In genomic region chr2:45117087-45117561, GRCm38 (mm10) we compare ENCODE assay signal across 8 mouse cellular contexts. TPM values are rescaled to one million over a fixed set of nuclear protein-coding genes. Genes with fewer than 3 reads are reported as not detected.
DNase-seq lines count a peak whose midpoint lies in the region; ATAC-seq and TF ChIP-seq lines count a peak whose summit lies in the region.

Zeb2 (minus strand) TSS chr2:45117395.

- TF ChIP-seq CTCF in intestine, postnatal 0 days (IDR thresholded peaks at IDR 0.05; ENCODE audit: low read depth): no peak

- no peaks in the 10 kb centered on the region for H3K9me3 ChIP-seq in embryonic facial prominence, embryonic 11.5 days (replicated peaks; ENCODE audit: control insufficient read depth, low read length)
- H3K9me3 ChIP-seq in intestine, postnatal 0 days (ENCODE audit: control insufficient read depth): no peaks in the 10 kb centered on the region
- H3K9me3 ChIP-seq in limb, embryonic 13.5 days: no peaks in the 10 kb centered on the region
- no peaks in the 10 kb centered on the region for H3K9me3 ChIP-seq in midbrain, embryonic 13.5 days

- DNase-seq in cerebellum, postnatal 10 days: peak; percentile 80 to 88
- no peak for DNase-seq in cerebellum, adult 11-12 months
- peak; percentile 71 for DNase-seq in embryonic facial prominence, embryonic 11.5 days (ENCODE audit: low spot score)
- peak; percentile 99 for DNase-seq in heart, adult 11 months
- peak; percentile 46 to 47 for DNase-seq in spleen, postnatal 36 days (ENCODE audit: low spot score in 2 of 2)

- no peaks in the 10 kb centered on the region for H3K4me1 ChIP-seq in embryonic facial prominence, embryonic 11.5 days (ENCODE audit: control insufficient read depth, insufficient read depth, low read length)
- no peaks in the 10 kb centered on the region for H3K4me1 ChIP-seq in intestine, postnatal 0 days (replicated peaks; ENCODE audit: control insufficient read depth, insufficient read depth, low read length)
- H3K4me1 ChIP-seq in limb, embryonic 13.5 days: peaks cover 7% of the 10 kb centered on the region
- H3K4me1 ChIP-seq in midbrain, embryonic 13.5 days (replicated peaks): peaks cover 36% of the 10 kb centered on the region

- H3K4me2 ChIP-seq in embryonic facial prominence, embryonic 11.5 days (ENCODE audit: low read depth, low read length): peak within 1 kb of the TSS; percentile 93
- peak within 1 kb of the TSS; percentile 72 for H3K4me2 ChIP-seq in intestine, postnatal 0 days (replicated peaks; ENCODE audit: low read depth)
- peak within 1 kb of the TSS; percentile 85 for H3K4me2 ChIP-seq in limb, embryonic 13.5 days (replicated peaks)
- H3K4me2 ChIP-seq in midbrain, embryonic 13.5 days (replicated peaks): peak within 1 kb of the TSS; percentile 77

- WGBS in embryonic facial prominence, embryonic 11.5 days: 0% methylated on average over 20 of the region's 39 CpGs
- WGBS in intestine, postnatal 0 days: 1% methylated on average over 38 of the region's 39 CpGs
- WGBS in limb, embryonic 13.5 days: under 1% methylated on average over 30 of the region's 39 CpGs
- 0% methylated on average over 35 of the region's 39 CpGs for WGBS in midbrain, embryonic 13.5 days

- ATAC-seq in embryonic facial prominence, embryonic 11.5 days (replicated peaks; ENCODE audit: insufficient number of reproducible peaks, low FRiP score, low TSS enrichment, low read depth): peak; percentile 46
- peak; percentile 22; the same call in 1 of the 2 replicates for ATAC-seq in intestine, postnatal 0 days
- peak; percentile 54; the same call in 1 of the 2 replicates for ATAC-seq in limb, embryonic 13.5 days (ENCODE audit: low FRiP score, low read depth)
- ATAC-seq in midbrain, embryonic 13.5 days: peak; percentile 75

- H3K9ac ChIP-seq in embryonic facial prominence, embryonic 11.5 days (replicated peaks; ENCODE audit: low read length): peak within 1 kb of the TSS; percentile 70
- peak within 1 kb of the TSS; percentile 53 for H3K9ac ChIP-seq in intestine, postnatal 0 days (ENCODE audit: low read depth, low read length)
- peak within 1 kb of the TSS; percentile 65 for H3K9ac ChIP-seq in limb, embryonic 13.5 days
- H3K9ac ChIP-seq in midbrain, embryonic 13.5 days (replicated peaks): peak within 1 kb of the TSS; percentile 72

- H3K4me3 ChIP-seq in embryonic facial prominence, embryonic 11.5 days (ENCODE audit: low read depth, low read length): peak within 1 kb of the TSS; percentile 54
- peak within 1 kb of the TSS; percentile 58 for H3K4me3 ChIP-seq in intestine, postnatal 0 days (ENCODE audit: low read depth, low read length)
- peak within 1 kb of the TSS; percentile 54 for H3K4me3 ChIP-seq in limb, embryonic 13.5 days
- H3K4me3 ChIP-seq in midbrain, embryonic 13.5 days (replicated peaks): peak within 1 kb of the TSS; percentile 57

- H3K36me3 ChIP-seq in embryonic facial prominence, embryonic 11.5 days (replicated peaks; ENCODE audit: control insufficient read depth, insufficient read depth, low read depth, low read length): no peaks in the 10 kb centered on the region
- H3K36me3 ChIP-seq in intestine, postnatal 0 days (ENCODE audit: control insufficient read depth, insufficient read depth): no peaks in the 10 kb centered on the region
- H3K36me3 ChIP-seq in limb, embryonic 13.5 days: no peaks in the 10 kb centered on the region
- H3K36me3 ChIP-seq in midbrain, embryonic 13.5 days: no peaks in the 10 kb centered on the region

- H3K27me3 ChIP-seq in embryonic facial prominence, embryonic 11.5 days (ENCODE audit: control insufficient read depth, insufficient read depth, low read length): no peaks in the 10 kb centered on the region
- H3K27me3 ChIP-seq in intestine, postnatal 0 days (replicated peaks; ENCODE audit: control insufficient read depth, insufficient read depth, low read length): peaks cover 45% of the 10 kb centered on the region
- peaks cover 39% of the 10 kb centered on the region for H3K27me3 ChIP-seq in limb, embryonic 13.5 days
- no peaks in the 10 kb centered on the region for H3K27me3 ChIP-seq in midbrain, embryonic 13.5 days

- peak within 1 kb of the TSS; percentile 75 for H3K27ac ChIP-seq in embryonic facial prominence, embryonic 11.5 days (replicated peaks; ENCODE audit: low read depth, low read length)
- H3K27ac ChIP-seq in intestine, postnatal 0 days (ENCODE audit: low read depth, low read length): peak within 1 kb of the TSS; percentile 70
- 0 out of 2 replicates have a peak within 1 kb of the TSS, but pooled peaks have one; percentile 28 for H3K27ac ChIP-seq in limb, embryonic 13.5 days
- H3K27ac ChIP-seq in midbrain, embryonic 13.5 days: peak within 1 kb of the TSS; percentile 85

RNA-seq across cellular contexts. Expression of gene Zeb2, which starts in this region (rescaled TPM):
- polyA plus RNA-seq in embryonic facial prominence, embryonic 11.5 days (2014; fragmentation: Nextera tagmentation; extraction: Ambion mirVana): 36.7 and 38.5 TPM in 2 replicates
- polyA plus RNA-seq in intestine, postnatal 0 days (2015; fragmentation: Nextera tagmentation; extraction: Ambion mirVana): 13.1 and 14.2 TPM in 2 replicates
- 29.9 and 31.8 TPM in 2 replicates for polyA plus RNA-seq in limb, embryonic 13.5 days (2015; fragmentation: Nextera tagmentation; extraction: Ambion mirVana)
- 38.9 and 50.2 TPM in 2 replicates for polyA plus RNA-seq in midbrain, embryonic 13.5 days (2015; fragmentation: Nextera tagmentation; extraction: Ambion mirVana)

Comparison
In these comparisons a context has a peak if more than half of its experiments do, and no peak if none do; other contexts are left out.
1. ATAC-seq: peak in every context shown above with its lines; median percentile 75 in midbrain, embryonic 13.5 days; 54 in limb, embryonic 13.5 days; 46 in embryonic facial prominence, embryonic 11.5 days; 22 in intestine, postnatal 0 days.
2. H3K27ac ChIP-seq: peak in every context shown above with its lines; median percentile 85 in midbrain, embryonic 13.5 days; 75 in embryonic facial prominence, embryonic 11.5 days; 70 in intestine, postnatal 0 days; 28 in limb, embryonic 13.5 days.